Mouse (Mus musculus) cerebellum, adult 9-11 months (tissue): ENCODE results near the gene Top2a.

ENCODE experiments used
- DNase-seq: peaks from one replicate; pipeline ENCODE4 v3.0.0; 2022

The Top2a gene

GRCm38 (mm10) chr11:98981289-98981996 is 42.5 kb downstream of the Top2a start:
- no peak for DNase-seq

DNA sequence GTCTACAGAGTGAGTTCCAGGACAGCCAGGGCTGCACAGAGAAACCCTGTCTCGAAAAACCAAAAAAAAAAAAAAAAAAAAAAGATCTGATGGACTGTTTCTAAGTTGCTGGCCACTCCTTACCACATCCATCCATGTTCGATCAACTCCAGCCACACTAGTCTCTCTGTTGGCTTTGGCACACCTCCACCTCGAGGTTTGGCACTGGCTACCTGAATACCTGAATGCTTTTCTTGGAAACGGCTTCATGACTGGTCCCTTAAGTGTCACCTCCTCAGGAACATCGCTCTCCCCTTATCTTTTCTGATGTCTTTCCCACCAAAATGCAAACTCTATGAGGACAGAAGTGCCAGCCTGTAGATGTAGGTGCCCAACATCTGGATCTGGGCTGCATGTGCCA is 44.6 kb downstream of the Top2a start:
- peak; percentile 7 for DNase-seq

GRCm38 (mm10) chr11:98978526-98979148 is 45.4 kb downstream of the Top2a start:
- peak; percentile 7 for DNase-seq

DNA sequence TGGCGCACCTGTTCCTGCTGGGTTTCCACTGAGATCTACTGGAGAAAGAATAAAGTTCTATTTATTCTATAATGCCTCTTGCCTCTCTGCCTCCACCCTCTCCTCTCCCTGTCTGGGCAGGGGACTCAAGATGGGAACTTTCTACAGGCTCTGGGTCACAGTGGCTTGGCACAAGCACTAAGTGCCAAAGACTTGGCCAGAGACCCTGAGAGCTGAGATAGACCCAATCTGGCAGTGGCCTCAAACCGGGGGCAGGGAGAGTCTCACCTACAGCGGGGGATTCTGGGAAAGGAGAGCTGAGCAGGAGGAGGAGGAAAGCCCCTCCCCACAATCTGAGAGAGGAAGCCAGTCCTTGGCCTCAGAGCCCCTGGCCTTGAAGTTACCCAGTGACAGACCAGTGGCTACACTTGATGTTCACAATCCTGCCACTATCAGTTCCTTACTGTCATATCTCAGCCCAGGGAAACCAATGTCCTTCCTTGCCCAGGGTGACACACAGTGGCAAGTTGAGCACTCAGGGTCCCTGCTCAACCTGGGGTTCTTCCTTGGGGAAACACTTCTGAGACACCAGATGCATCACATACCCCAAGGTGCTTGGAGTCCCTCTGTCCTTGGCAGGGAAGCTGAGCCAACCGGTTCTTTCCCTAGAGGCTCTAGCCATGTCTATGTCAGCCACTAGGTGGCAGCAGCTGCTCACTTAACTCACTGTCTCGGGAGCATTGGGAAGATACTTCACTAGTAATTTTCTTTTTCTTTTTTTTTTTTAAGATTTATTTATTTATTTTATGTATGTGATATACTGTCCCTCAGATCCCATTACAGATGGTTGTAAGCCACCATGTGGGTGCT is 48.9 kb downstream of the Top2a start:
- DNase-seq = peak; percentile 77

DNA sequence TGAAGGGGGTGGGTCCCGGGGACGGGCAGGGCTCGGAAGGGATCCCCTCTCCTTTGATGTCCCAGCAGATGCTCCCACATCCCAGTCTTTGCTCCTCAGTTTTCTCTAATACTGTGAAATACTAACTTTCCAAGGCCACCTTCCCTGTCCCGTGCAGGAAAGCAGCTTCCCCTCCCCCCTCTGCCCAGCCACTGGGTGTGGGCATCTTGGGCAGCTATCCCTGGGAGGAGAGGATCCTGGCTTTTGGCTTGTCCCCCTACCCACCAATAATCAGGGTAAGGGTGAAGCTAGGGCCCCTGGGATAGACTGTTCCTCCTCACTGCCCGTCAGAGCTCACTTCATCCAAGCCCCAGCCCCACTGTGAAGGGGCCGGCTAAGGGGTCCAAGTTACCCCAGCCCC is 49.8 kb downstream of the Top2a start:
- peak; percentile 42 for DNase-seq

DNA sequence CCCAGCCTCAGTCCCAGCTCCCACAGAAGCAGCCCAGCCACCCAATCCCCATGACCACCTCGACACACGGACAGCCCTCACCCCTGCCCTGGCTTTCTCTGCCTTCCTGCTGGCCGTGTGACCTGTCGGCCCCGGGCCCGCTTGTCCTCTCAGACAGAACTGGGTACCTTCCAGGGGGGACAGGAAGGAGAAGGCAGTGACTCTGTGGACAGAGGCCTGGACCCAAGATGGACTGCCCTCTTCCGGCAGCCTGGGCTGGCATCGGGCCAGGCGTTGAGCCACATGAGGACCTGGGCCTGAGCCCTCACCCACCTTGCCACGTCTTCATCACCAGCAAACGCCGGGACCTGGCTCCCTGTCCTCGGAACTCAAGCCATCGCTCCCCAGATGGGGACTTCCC is 50.4 kb downstream of the Top2a start:
- peak; percentile 58 for DNase-seq

GRCm38 (mm10) chr11:98972801-98973360 is 51.1 kb downstream of the Top2a start:
- peak; percentile 49 for DNase-seq

DNA sequence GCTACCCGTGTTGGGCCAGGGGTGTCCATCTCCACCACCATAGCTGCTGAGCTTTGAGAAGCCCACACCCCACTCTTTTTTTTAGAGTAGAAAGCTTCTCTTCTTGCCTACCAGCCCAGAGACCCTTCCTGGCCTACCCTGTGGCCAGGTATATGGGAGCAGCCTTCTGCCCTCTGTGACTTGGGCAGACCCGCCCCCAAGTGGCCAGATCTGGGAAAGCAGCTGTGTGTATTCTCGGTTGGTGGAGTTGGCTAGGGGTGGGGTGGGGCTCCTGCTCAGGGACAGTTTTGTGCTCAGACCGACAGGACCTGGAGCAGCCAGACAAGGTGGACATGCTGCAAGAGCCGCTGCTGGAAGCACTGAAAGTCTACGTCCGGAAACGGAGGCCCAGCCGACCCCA is 51.8 kb downstream of the Top2a start:
- DNase-seq = peak; percentile 86

- peak; percentile 78 for DNase-seq
Observed at GRCm38 (mm10) chr11:98971316-98972031, 52.5 kb downstream of the Top2a start.

GRCm38 (mm10) chr11:98970191-98970925 is 53.6 kb downstream of the Top2a start:
- DNase-seq = peak; percentile 34

DNA sequence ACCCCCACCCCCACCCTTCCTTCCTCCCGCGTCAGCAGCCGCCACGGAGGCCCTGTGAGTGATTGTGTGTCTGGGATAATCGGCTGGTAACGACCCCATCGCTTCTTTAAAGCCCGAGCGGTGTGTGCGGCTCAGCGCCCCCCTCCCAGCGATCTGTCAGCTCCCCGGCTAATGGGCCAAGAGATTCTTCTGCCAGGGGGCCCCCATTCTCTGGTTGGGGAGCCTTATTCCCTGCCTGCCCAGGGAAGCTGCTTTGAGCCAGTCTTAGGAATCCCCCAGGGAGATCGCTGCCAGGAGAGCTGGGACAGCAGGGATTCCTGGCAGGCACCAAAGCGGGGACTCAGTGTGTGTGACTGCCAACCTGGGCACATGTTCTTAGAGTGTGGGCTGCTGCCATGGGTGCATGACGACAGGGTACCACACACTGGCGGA is 54.5 kb downstream of the Top2a start:
- DNase-seq = peak; percentile 46

- peak; percentile 54 for DNase-seq
Observed at GRCm38 (mm10) chr11:98968716-98969495, 55.1 kb downstream of the Top2a start.

DNA sequence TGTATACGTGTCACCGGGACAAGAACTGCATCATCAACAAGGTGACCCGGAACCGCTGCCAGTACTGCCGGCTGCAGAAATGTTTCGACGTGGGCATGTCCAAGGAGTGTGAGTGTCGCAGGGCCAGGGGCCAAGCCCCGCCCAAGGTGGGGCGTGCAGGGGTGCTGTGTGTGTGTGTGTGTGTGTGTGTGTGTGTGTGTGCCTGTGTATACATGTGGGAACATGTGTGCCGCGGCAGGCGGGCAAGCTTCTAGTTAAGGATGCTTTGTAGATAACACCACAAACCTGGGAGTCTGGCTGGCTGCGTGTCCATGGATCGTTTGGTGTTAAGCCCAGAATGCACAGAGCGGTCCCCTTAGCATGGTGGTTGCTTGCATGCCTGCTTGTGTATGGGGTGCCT is 55.9 kb downstream of the Top2a start:
- DNase-seq = peak; percentile 52

- DNase-seq = peak; percentile 88
Observed at GRCm38 (mm10) chr11:98966499-98967141, 57.4 kb downstream of the Top2a start.

DNA sequence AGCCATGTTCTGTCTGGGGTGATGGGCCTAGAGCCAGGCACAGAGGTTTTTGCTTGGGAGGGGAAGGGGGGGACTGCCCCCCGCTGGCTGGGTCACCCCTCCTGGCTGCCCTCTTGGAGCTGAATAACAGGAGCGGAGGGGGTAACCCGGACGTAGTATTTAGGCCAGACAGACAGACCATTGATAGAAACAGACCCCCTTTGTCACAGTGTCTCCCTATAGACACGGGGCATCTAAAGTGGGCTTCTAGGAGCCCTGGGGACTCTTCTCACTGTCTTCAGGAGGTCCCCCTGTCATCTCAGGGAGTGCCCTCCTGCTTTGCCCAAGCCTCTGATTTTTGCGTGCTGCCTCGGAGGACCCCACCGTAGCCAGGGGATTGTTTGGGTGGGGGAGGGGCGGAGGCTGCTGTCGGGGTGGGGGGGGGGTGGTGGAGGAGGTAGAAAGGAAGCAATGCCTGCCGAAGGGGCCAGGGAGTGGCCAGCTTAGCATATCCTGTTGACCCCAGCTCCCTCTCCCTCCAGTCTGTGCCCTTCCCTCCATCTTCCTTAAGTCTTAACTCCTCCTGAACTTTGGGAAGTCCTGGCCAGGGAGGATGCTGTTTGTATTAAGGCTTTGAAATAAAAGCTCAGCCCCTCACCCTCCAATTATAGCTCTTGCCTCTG is 58.4 kb downstream of the Top2a start:
- no peak for DNase-seq

DNA sequence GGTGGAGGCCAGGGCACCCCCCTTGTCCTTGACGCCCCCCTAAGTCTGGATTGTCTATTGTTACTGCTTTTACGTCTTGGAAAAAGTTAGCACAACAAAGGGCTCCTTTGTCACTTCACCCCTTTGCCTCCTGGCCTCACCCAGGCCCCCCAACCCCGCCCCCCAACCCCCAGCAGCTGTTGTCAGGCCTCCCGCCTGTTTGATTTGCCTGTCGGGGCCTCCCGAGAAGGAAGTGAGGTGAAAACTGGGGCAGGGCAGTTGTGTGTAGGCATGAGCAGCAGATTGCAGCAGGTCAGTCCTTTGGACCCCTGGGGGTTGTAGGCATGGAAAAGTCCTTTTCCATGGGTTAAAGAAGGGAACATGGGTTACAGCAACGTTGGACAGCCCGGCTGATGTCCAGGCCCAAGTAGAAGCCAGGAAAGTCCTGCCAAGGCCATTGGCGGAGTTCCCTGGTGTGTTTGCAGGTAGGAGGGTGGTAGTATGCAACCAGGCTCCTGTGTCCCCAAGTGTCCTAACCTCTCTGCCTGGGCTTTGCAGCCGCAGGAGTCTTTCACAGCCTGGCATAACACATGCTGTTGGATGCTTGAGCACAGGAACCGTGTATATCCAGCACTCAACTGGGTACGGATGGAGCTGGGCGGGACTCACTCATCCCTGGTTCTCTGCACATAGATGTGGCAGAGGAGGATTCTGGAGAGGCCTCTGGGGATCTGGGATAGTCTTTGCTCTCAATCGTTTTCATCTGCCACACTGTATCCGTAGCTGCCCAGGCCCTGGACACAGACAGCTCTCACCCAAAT is 59.2 kb downstream of the Top2a start:
- peak; percentile 73 for DNase-seq

DNA sequence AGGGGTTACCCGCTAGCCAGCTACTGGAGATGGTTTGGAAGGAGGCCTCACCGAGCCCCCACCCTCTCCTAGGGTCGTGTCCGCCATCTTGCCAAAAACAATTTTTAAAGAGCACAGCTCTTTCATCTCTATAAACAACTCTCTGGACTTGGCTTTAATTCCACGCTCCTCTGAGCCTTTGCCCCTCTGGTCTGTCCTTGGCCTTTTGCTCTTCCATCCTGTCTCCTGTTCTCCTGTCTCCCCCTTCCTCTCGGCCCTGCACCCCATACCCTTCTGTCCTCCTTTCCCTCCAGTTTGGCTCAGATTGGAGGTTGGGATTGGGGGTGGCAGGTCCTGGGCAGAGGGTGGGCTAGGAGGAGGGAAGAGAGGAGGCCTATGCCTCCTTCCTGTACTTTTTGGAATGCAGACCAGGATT is 59.8 kb downstream of the Top2a start:
- DNase-seq = no peak

DNA sequence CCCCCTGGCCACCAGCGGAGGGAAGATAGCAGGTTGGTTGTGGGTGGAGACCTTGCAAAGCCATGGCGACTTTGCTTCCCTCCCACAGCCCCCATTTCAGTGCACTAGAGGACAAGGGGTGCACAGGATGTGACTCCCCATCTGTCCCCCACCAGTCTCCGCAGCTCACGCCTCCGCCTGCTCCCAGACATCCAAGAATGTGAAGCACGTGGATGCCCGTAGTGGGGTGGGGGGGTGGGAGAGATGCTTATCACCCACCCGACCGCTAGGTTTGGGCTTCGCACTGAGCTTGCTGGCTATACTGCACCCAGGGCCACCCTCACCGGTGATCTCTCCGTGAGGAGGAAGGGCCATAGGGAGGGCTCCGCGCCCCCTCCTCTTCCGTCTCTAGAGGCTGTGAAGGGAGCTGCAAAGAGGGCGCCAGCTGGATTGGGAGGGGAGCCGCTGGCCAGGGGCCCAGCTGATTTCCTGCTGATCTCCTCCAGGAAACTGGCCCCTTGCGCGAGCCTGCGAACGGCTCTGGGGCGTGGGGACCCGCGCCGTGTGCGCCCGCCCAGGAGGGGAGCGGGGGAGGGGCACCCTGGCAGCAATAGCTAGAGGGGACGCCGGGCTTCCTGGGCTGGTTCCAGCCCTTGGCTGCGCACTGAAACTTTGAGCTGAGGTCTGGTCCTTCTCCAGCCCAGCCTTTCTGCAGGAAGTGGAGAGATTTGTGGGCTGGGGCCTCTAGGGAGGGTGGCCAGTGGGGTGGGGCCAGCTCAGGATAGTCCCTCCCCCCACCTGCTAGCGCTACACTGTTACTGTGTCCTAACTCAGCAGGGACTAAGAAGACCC is 60.6 kb downstream of the Top2a start:
- peak; percentile 67 for DNase-seq
